Mouse (Mus musculus) heart, embryonic 15.5 days (tissue): ENCODE data around the gene B4gat1. TPM values are rescaled to one million over a fixed set of nuclear protein-coding genes. Genes with fewer than 3 reads are reported as not detected.
"Not testable (repeated sequence)": the region's sequence is repeated elsewhere in the genome, so short reads cannot be mapped to it uniquely, and the experiment has no call there.

Experiments
- ATAC-seq: fragments of 200-750 bp; cut with Nextera tagmentation; replicated peaks from 2 replicates; pipeline ENCODE4 v1.8.0; 2017; ENCODE audit warnings: low read depth, moderate TSS enrichment; ENCODE audit not compliant: insufficient number of reproducible peaks, insufficient read depth, low FRiP score
- H3K27ac ChIP-seq: fragments of 300-500 bp; sonication (generic); 2 replicates; pipeline ENCODE4 v1.5.1; 2015; ENCODE audit warnings: mild to moderate bottlenecking, inconsistent platforms
- H3K27me3 ChIP-seq: fragments of 300-500 bp; sonication (generic); 2 replicates; pipeline ENCODE4 v1.6.1; 2015; ENCODE audit warnings: inconsistent platforms
- H3K36me3 ChIP-seq: fragments of 300-500 bp; sonication (generic); 2 replicates; pipeline ENCODE4 v1.6.1; 2015; ENCODE audit warnings: mild to moderate bottlenecking, inconsistent platforms
- H3K4me1 ChIP-seq: fragments of 300-500 bp; sonication (generic); replicated peaks from 2 replicates; pipeline ENCODE4 v1.6.1; 2015; ENCODE audit warnings: inconsistent platforms
- H3K4me2 ChIP-seq: fragments of 300-500 bp; sonication (generic); 2 replicates; pipeline ENCODE4 v1.6.1; 2015; ENCODE audit warnings: inconsistent platforms, mild to moderate bottlenecking, moderate library complexity
- H3K4me3 ChIP-seq: fragments of 300-500 bp; sonication (generic); 2 replicates; pipeline ENCODE4 v1.5.1; 2015; ENCODE audit warnings: mild to moderate bottlenecking, inconsistent platforms
- H3K9ac ChIP-seq: fragments of 300-500 bp; sonication (generic); 2 replicates; pipeline ENCODE4 v1.6.1; 2015; ENCODE audit warnings: mild to moderate bottlenecking, inconsistent platforms
- H3K9me3 ChIP-seq: fragments of 300-500 bp; sonication (generic); replicated peaks from 2 replicates; pipeline ENCODE4 v1.6.1; 2016; ENCODE audit warnings: inconsistent platforms
- WGBS: fragments of 180-500 bp; shearing (Covaris S2); methylation state at CpG from one replicate; pipeline ENCODE4 v1.1.7; 2015; ENCODE audit warnings: mixed read lengths; 5-methylcytosine and 5-hydroxymethylcytosine counted together
- polyA plus RNA-seq: library from polyadenylated mRNA; unstranded; fragments of >200 nt; fragmentation: Nextera tagmentation; extraction: Ambion mirVana; gene quantifications from 2 replicates; pipeline ENCODE4 v1.2.1, GENCODE M21; 2015

The B4gat1 gene
- polyA plus RNA-seq, 1 experiment from 2014 or later: 43.1 TPM

GRCm38 (mm10) chr19:5073028-5073427, 34.4 kb downstream of the B4gat1 start:
- peaks cover 39% of the 10 kb centered on the region for H3K27me3 ChIP-seq
- ATAC-seq: no peak
- peaks cover 40% of the 10 kb centered on the region for H3K4me1 ChIP-seq

GRCm38 (mm10) chr19:5073518-5073917, 34.9 kb downstream of the B4gat1 start:
- WGBS: 33% methylated on average over 5 of the region's 5 CpGs
- no peak for ATAC-seq
- Histone ChIP-seq H3K9ac (no peak overlapping the region), H3K4me3 (no peak overlapping the region; the same call in 1 of the 2 replicates), H3K27ac (no peak overlapping the region), H3K4me1 (peaks cover 35% of the 10 kb centered on the region), H3K36me3 (no peaks in the 10 kb centered on the region), H3K4me2 (no peak overlapping the region), H3K27me3 (peaks cover 41% of the 10 kb centered on the region), H3K9me3 (no peaks in the 10 kb centered on the region)

More at GRCm38 (mm10) chr19:5073028-5073427, 34.4 kb downstream of the B4gat1 start:
- H3K9ac ChIP-seq: no peak overlapping the region
- peak overlapping the region; percentile 51 for H3K4me3 ChIP-seq
- H3K27ac ChIP-seq: peak overlapping the region; percentile 67; the same call in 1 of the 2 replicates
- H3K36me3 ChIP-seq: no peaks in the 10 kb centered on the region
- H3K4me2 ChIP-seq: peak overlapping the region; percentile 94
- H3K9me3 ChIP-seq: no peaks in the 10 kb centered on the region
- 1% methylated on average over 15 of the region's 15 CpGs for WGBS

- Histone ChIP-seq H3K27me3 (peaks cover 62% of the 10 kb centered on the region), H3K4me2 (no peak overlapping the region), H3K4me3 (no peak overlapping the region), H3K9ac (no peak overlapping the region), H3K9me3 (no peaks in the 10 kb centered on the region), H3K4me1 (no peaks in the 10 kb centered on the region), H3K36me3 (no peaks in the 10 kb centered on the region), H3K27ac (no peak overlapping the region)
- no peak for ATAC-seq
- 85% methylated on average over 1 of the region's 1 CpGs for WGBS
These were observed 40.7 kb downstream of the B4gat1 start for GRCm38 (mm10) chr19:5079279-5079678.

- no peaks in the 10 kb centered on the region for H3K9me3 ChIP-seq
- no peak overlapping the region for H3K4me3 ChIP-seq
- H3K9ac ChIP-seq: no peak overlapping the region
- H3K27ac ChIP-seq: no peak overlapping the region
- no peaks in the 10 kb centered on the region for H3K36me3 ChIP-seq
- ATAC-seq: no peak
- 64% methylated on average over 18 of the region's 18 CpGs for WGBS
- H3K27me3 ChIP-seq: peaks cover 78% of the 10 kb centered on the region
- peaks cover 13% of the 10 kb centered on the region for H3K4me1 ChIP-seq
- no peak overlapping the region for H3K4me2 ChIP-seq
These were observed 43.4 kb downstream of the B4gat1 start for GRCm38 (mm10) chr19:5082005-5082404.

- WGBS: 64% methylated on average over 24 of the region's 24 CpGs
- H3K9ac ChIP-seq: no peak overlapping the region
- H3K36me3 ChIP-seq: no peaks in the 10 kb centered on the region
- H3K4me3 ChIP-seq: no peak overlapping the region
- no peak overlapping the region for H3K4me2 ChIP-seq
- no peak overlapping the region for H3K27ac ChIP-seq
- no peaks in the 10 kb centered on the region for H3K9me3 ChIP-seq
- peaks cover 18% of the 10 kb centered on the region for H3K4me1 ChIP-seq
- ATAC-seq: no peak
- peaks cover 78% of the 10 kb centered on the region for H3K27me3 ChIP-seq
These were observed 44.0 kb downstream of the B4gat1 start for GRCm38 (mm10) chr19:5082596-5082995.

GRCm38 (mm10) chr19:5083961-5084833, 45.6 kb downstream of the B4gat1 start:
- Histone ChIP-seq H3K9ac (no peak overlapping the region), H3K27ac (no peak overlapping the region), H3K4me3 (peak overlapping the region; percentile 60; the same call in 1 of the 2 replicates), H3K4me2 (peak overlapping the region; percentile 94), H3K27me3 (peaks cover 74% of the 10 kb centered on the region), H3K9me3 (no peaks in the 10 kb centered on the region), H3K4me1 (peaks cover 25% of the 10 kb centered on the region), H3K36me3 (no peaks in the 10 kb centered on the region)
- ATAC-seq: no peak
- 47% methylated on average over 3 of the region's 3 CpGs for WGBS

GRCm38 (mm10) chr19:5084834-5085144, 46.2 kb downstream of the B4gat1 start:
- no peak for ATAC-seq
- H3K27ac ChIP-seq: no peak overlapping the region
- peak overlapping the region; percentile 60; the same call in 1 of the 2 replicates for H3K9ac ChIP-seq
- peaks cover 29% of the 10 kb centered on the region for H3K4me1 ChIP-seq
- H3K4me2 ChIP-seq: peak overlapping the region; percentile 94
- peaks cover 68% of the 10 kb centered on the region for H3K27me3 ChIP-seq
- no peaks in the 10 kb centered on the region for H3K9me3 ChIP-seq
- H3K36me3 ChIP-seq: no peaks in the 10 kb centered on the region
- WGBS: 3% methylated on average over 15 of the region's 15 CpGs
- H3K4me3 ChIP-seq: peak overlapping the region; percentile 60

GRCm38 (mm10) chr19:5085145-5085863, 46.7 kb downstream of the B4gat1 start, which contains the start of gene Tmem151a:
TSS of gene Tmem151a (minus strand) at chr19:5085531.
- H3K27me3 ChIP-seq: peaks cover 63% of the 10 kb centered on the region
- peaks cover 29% of the 10 kb centered on the region for H3K4me1 ChIP-seq
- H3K9me3 ChIP-seq: no peaks in the 10 kb centered on the region
- H3K36me3 ChIP-seq: 0 out of 2 replicates have a peak, but pooled peaks cover under 1% of the 10 kb centered on the region
- no peak for ATAC-seq
- WGBS: under 1% methylated on average over 69 of the region's 69 CpGs
- no peak within 1 kb of the TSS for H3K27ac ChIP-seq
- peak within 1 kb of the TSS; percentile 60 for H3K4me3 ChIP-seq
- H3K9ac ChIP-seq: peak within 1 kb of the TSS; percentile 60
- peak within 1 kb of the TSS; percentile 94 for H3K4me2 ChIP-seq

- not testable (repeated sequence) for H3K9ac ChIP-seq, H3K9me3 ChIP-seq, H3K4me3 ChIP-seq, H3K27ac ChIP-seq, H3K4me2 ChIP-seq, ATAC-seq
- 52% methylated on average over 4 of the region's 4 CpGs for WGBS
- H3K36me3 ChIP-seq: peaks cover 11% of the 10 kb centered on the region
- peaks cover 51% of the 10 kb centered on the region for H3K27me3 ChIP-seq
- peaks cover 29% of the 10 kb centered on the region for H3K4me1 ChIP-seq
These were observed 47.9 kb downstream of the B4gat1 start for GRCm38 (mm10) chr19:5086533-5086932.

- ATAC-seq: peak; percentile 91
- H3K4me2 ChIP-seq: peak within 1 kb of the TSS; percentile 82
- H3K4me1 ChIP-seq: peaks cover 29% of the 10 kb centered on the region
- peaks cover 25% of the 10 kb centered on the region for H3K36me3 ChIP-seq
- peak within 1 kb of the TSS; percentile 82 for H3K27ac ChIP-seq
- peak within 1 kb of the TSS; percentile 71 for H3K4me3 ChIP-seq
- H3K27me3 ChIP-seq: peaks cover 35% of the 10 kb centered on the region
- H3K9me3 ChIP-seq: no peaks in the 10 kb centered on the region
- under 1% methylated on average over 58 of the region's 58 CpGs for WGBS
- peak within 1 kb of the TSS; percentile 74 for H3K9ac ChIP-seq
These were observed 49.5 kb downstream of the B4gat1 start, which contains the start of gene Yif1a for GRCm38 (mm10) chr19:5087884-5088728. TSS of gene Yif1a (plus strand) at chr19:5088538.
